Mouse (Mus musculus): ENCODE data around the gene Dnajc7.
"Not testable (repeated sequence)": the region's sequence is repeated elsewhere in the genome, so short reads cannot be mapped to it uniquely, and the experiment has no call there.

Gene Dnajc7

DNA sequence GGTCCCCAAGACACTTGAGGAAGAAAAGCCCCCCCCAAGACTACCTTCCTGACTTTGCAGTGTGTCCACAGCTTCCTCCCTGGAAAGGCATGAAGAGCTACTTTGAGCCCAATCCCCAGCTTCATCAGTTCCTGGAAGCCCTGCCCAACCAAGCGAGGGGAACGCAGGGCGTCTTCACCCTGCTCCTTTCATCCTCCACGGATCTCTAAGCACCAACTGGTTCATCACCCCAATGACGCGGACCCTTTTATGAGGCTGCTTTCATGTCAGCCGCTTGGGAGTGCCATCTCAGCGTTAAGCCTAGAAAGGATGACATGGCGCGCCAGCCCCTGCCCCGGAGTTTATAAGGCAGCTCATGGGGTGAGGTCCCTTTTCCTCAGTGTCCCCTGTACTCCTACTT, at the start of gene Dnajc7:
Gene Dnajc7 (minus strand): TSS at position 187 of the 400 bp plus-strand sequence.
- DNase-seq (ENCODE audit: low read depth) = no peak

DNA sequence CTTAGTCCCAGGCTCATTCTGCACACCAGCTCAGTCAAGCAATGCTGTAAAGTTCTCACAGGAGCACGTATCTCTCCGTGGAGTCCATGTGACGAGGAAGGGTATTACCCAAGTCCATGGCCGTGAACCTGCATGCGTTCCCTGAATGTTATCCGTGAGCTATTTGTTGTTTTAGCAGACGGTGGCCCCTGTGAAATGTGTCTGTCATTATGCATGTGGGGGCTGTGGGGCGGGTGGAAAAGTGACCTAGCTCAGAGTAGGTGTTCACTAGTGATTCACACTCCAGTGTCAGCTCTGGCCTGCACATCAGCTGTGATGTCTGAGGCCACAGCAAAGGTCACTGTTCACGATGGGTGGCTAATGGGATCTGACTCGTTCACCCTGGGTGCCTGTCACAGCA, 39.8 kb upstream of the Dnajc7 start:
- no peak for DNase-seq (ENCODE audit: low read depth)

DNA sequence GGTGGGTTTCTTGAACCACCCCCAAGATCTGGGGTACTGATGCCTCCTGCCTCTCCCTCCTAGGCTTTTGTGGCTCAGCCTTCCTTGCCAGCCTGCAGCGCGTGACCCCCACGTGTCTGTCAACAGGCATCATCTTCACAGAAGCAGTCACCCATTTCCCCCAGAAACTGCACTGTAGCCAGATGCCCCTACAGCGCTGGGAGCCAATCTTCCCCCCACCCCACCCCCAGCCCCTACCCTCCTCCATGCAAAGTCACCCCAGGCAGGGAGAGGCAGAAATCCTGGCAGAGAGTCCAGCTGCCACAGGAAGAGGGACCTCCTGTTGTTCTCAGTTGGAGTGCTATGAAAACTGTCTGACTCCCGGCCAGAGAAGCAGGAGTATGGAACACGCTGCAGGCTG, 36.5 kb upstream of the Dnajc7 start:
- DNase-seq (ENCODE audit: low read depth) = no peak

DNA sequence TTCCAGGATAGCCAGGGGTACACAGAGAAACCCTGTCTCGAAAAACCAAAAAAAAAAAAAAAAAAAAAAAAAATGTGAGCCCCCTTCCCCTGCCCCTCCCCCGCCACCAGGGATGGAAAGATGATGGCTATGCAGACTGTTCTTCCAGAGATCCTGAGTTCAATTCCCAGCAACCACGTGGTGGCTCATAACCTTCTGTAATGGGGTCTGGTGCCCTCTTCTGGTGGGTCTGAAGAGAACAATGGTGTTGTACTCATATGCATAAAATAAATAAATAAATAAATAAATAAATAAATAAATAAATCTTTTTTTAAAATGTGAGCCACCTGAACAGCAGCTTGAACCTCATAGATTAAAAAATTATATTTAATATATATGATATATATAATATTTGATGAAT, 35.6 kb upstream of the Dnajc7 start:
- DNase-seq (ENCODE audit: low read depth) = not testable (repeated sequence)

DNA sequence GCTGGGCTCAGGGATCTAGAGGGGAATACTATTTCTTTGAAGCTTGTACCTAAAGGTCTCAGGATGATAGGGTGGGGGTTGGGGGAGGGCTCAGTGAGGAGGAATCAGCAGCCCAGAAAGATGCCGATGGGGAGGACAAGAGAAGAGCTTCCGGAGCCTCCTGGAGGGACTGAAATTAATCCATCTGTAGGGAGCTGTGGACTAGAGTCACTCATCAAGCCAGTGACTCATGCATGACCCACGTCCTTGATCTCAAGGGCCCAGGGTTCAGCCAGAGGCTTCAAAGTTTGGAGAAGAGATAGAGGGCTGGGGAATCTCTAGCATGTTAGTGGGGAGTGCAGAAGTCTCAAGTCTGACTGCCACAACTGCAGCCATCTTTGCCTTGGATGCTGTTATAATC, 31.8 kb upstream of the Dnajc7 start:
- no peak for DNase-seq (ENCODE audit: low read depth)

DNA sequence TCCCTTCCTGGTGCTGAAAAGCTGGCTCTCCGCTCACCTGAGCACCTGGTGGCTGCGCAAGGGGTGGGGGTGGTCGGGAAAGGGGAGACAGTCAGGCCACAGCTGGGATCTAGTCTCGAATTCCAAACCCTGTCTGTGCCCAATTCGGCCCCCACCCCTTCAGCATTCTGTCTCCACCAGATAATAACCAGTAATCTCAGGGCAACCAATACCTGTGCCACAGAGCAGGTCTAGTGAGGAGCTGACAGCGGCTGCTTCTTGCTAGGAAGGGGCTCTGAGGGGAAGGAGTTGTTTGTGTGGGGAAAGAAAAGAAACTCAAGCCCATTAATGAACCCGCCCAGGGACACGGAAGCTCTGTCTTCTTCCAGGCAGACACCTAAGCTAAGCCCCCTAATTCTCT, 31.2 kb upstream of the Dnajc7 start:
- DNase-seq (ENCODE audit: low read depth) = no peak

DNA sequence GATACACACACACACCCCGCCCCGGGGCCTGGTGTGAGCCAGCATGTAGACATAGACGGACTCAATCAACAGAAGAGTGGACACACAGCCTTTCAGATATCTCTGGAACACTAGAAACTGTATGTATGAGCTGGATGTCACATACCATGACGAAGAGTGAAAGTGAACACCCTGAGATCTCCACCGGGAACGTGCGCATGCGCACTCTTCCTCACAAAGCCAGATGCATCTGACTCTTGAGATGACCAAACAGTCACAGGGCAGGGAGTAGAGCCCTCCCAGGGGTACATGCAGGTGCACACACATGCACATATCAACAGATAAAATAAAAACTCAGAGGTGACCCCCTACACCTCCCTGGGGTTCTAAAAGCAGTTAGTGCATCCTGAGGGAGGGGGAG, 28.4 kb upstream of the Dnajc7 start:
- no peak for DNase-seq (ENCODE audit: low read depth)

DNA sequence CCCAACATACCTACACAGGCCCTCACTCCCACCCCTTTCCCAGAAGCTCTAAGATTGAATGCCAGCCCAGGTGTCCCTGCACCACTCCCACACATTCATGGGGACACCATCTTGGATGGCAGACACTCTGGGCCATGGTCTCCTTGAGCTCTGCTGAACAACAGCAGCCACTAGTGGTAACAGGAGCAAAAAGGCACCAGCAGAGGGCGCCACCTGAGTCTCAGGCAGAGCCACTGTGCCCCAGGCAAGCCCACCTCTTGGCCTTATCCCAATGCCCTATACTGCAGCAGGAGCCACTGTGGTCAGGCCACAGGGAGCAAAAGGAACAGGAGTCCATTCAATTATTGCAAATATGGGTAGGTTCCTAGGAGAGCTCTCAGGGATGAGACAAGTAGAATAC, 26.3 kb upstream of the Dnajc7 start:
- peak; percentile 33 for DNase-seq (ENCODE audit: low read depth)

DNA sequence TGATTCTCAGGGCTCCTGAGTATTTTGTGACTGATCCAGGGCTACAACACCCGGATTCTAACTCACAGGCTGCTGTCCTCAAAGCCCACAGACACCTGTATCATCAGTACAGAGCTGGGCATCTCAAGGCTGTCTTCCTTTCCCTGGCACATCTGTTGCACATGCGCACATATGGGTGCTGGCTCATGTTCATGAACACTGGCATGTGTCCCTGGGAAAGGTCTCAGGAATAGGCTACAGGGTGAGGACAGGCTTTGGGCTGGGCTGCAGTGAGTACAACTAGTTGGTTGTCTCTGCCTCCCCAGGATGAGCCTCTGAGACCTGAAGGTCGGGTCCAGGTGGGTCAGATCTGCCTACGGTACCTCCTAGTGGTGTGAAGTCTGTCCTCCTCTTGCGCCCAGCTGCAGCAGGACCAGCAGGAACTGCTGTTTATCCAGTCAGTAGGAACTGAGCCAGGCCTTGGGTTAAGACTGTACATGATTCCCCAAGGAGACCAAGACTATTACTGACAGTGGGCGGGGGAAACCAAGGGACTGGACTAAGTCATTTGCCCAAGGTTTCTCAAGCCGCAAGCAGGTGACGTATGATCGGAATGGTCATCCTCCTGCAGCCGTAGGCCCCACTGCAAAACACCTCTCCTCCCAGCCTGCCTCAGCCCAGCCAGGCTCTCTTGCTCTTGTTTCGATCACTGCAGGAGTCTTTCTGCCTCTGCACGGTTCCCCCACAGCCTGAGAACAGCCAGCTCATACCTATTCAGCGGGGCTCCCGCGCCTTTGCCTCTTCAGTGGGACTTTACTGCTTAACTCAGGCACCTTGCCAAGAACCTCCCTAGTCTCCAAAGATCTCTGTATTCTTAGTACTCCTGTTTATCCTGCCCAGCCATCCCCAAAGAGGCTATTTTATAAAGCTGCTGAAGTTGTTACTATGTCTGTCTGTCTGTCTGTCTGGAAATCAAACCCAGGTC, 23.9 kb upstream of the Dnajc7 start:
- no peak for DNase-seq (ENCODE audit: low read depth)

DNA sequence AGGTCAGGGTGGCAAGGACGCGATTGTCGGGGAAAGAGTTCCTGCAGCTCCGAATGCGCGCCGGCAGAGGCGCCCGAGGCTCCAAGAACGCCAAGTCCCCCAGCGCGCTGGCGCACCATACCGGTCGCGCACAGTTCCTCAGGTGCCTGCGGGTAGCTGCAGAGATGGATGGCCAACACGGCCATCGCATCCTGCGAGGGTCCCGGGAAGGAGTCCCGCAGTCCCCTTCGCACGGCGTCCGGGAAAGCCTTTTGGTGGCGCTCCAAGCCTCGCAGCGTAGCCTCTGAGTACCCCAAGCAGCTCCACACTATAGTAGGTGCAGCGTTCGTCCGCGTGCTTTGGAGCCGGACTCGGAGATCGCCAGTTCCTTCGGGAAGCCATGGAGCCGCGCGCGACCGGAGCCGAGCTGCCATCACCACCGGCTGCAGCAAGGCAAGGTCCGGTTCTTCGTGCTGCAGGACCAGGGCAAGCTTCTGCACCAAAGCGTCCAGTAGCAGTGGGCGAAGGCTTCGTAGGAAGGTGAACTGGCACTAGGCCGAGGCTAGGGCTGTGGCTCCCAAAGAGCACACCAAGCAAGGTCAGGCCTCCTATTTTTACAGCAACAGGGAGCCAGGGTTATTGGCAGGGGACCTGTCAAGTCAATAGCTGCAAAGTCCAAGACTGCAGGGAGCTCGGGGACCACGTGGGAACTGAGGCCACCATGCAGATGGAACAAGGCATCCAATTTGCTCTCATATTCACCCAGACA, 20.4 kb upstream of the Dnajc7 start:
- DNase-seq (ENCODE audit: low read depth) = no peak

DNA sequence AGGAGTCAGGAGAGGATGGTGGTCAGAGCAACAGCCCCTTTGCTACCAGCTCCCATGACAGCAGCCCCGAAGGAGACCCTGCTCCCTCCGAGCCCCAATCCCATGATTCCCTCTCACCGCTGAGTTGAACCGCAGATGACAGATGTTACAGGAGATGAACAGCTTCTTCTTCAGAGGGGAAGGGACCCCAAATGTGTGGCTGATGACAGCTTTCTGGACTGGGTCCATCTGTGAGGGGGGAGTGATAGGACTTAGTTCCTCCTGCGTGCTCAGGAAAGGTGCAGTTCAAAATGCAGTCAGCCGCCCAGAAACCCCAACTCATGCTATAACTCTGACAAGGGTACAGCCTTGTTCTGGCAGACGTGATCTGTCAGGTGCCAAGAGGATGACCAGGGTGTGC, 14.6 kb upstream of the Dnajc7 start:
- DNase-seq (ENCODE audit: low read depth) = no peak

DNA sequence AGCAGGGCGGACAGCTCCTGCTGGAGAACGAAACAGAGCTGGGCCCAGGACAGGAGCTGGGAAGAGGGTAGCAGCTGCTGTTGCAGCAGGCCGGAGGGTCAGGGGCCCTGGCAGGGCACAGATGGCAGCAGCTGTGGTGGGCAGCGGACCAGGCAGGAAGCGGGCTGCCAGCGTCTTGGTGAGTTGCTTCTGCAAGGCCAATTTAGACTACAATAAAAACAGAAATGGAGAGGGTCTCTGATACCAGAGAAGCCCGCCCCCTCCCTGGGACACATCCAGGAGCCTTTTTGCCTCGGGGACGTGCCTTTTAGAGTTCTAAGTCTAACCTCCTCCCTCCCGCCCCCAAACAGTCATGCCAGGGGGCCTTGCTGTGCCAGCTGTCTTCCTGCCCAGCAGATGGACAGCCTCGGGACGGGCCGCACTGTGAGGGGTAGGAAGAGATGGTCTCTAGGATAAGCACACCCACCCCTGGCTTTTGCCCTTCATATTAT, 8.9 kb upstream of the Dnajc7 start:
- no peak for DNase-seq (ENCODE audit: low read depth)

DNA sequence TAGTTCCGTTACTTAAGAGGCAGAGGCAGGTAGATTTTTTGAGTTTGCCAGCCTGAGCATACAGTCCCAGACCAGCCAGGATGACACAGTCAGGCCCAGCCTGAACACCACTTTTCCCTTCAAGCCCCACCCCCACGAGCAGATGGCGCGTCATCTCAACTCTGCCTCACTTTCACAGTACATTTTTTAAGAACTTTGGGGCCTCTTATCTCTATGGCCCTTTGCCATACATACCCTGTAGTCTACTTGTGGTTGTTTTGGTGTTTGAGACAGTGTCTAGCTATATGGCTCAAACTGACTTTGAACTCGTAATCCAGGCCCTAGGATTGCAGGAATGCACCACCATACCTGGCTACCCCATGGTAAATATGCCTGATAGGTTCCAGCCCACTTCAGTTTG, 8.1 kb upstream of the Dnajc7 start:
- no peak for DNase-seq (ENCODE audit: low read depth)

DNA sequence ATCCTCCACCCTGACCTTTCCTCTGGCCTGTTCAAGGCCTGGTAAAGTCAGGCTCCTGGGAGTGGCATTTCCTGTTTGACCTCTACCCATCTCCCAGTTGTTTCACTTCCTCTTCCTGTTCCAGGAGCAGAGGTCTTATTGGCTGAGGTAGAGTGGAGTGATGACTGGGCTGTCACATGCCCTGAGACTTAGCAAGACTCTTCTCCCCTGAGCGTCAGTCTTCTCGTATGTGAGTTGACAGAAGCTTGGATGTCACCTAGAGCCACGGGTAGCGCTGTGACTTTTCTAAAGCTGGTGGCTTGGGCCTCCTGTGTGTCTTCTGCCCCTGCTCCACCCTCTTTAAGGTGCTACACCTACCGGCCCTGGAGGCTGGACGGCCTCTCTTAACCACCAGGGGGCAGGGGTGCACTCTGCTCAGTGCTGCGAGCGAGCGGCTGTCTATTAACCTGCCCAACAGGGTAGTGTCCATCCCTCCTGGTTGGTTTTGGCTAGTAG, 6.8 kb upstream of the Dnajc7 start:
- DNase-seq (ENCODE audit: low read depth) = peak; percentile 49

DNA sequence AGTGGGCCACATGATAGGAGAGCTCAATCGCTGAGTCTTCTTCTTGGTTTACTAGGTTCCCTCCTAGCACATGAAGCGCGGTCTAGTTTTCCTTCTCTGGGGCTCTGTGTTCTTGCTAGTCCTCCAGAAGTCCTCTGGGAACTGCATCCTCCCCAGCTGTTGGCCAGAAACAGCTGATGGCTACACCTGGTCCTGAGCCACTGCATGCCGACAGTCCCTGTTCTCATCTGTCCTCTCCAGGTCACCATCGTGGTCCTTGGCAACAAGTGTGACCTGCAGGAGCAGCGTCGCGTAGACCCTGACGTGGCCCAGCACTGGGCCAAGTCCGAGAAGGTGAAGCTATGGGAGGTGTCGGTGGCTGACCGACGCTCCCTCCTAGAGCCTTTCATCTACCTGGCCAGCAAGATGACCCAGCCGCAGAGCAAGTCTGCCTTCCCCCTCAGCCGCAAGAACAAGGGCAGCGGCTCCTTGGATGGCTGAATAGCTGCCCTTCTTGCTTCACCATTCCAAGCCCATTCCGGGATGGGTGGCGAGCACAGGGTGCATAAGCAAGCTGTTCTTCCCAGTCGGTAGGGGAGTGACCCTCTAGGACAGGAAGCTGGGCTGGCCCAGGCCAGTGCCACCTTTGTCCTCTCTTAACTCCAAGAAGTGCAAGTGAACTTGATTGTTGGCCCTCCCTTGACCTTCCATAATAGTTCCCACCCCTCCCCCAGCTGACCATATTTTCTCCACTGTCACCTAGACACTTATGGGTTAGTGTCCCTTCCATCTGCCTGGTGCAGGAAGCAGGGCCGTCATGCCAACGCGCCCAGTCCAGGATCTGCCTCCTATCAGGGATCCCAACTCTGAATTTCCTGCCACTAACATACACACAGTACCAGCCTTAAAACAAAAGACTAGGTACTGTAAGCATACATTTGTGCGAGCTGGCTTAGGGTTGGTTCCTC, 6.1 kb upstream of the Dnajc7 start:
- DNase-seq (ENCODE audit: low read depth) = no peak

DNA sequence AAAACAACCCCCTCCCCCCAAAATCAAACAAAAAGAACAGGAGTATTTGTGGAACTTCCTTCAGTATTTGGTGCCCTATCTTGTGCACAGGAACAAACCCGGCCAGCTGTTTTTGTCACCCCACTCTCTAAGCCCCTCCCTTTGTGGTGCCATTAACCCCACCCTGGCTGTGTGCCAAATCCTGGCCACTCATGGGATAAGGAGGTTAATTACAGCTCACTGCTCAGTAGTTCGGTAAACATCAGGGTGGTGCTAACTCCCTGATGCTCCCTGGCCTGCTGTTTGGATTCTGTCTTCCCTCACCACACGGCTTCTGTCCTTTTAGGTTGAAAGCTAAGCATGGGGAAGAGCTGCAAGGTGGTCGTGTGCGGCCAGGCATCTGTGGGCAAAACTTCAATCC, 3.9 kb upstream of the Dnajc7 start:
- peak; percentile 51 for DNase-seq (ENCODE audit: low read depth)

DNA sequence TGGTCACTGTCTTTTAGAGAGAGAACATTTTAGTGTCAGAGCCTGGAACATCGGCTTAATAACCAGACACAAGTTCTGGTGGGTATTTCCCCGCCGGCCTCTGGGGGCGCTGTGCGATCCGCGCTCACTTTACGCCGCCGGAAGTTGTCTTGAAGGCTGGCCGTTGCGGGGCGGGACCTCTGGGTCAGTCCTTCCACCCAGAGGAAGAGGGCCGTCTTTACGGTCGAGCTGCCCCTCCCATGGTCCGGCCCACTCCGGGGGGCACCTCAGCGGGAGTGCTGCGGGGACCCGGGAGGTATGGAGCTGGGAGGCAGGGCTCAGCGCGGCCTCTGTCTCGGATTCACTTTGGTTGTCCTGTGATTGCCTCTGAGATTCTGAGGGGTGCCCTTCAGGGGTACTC, 2.7 kb upstream of the Dnajc7 start:
- DNase-seq (ENCODE audit: low read depth) = peak; percentile 87

DNA sequence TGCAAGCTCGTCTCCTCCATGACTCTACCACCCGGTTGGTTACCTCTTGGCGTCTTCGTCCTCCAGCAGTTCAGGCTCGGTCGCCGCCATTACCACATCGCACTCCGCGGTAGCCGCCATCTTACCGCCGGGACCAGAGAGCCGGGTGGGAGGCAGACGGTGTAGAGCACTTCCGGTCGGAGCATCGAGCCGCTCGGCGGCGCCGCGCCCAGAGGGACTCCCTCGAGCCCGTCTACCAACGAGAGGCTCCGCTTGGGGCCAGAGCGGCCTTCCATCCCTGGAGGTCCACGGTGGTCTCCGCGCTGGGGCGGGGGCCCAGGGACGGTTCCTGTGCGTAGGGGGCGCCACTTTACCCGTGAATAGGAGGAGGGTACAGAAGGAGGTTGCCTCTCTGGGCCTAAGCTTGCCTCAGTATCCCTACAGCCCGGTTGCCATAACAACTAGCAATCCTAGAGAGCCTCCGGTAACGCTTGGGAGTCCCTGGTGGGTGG, 438 bp downstream of the Dnajc7 start:
- peak; percentile 89 for DNase-seq (ENCODE audit: low read depth)

DNA sequence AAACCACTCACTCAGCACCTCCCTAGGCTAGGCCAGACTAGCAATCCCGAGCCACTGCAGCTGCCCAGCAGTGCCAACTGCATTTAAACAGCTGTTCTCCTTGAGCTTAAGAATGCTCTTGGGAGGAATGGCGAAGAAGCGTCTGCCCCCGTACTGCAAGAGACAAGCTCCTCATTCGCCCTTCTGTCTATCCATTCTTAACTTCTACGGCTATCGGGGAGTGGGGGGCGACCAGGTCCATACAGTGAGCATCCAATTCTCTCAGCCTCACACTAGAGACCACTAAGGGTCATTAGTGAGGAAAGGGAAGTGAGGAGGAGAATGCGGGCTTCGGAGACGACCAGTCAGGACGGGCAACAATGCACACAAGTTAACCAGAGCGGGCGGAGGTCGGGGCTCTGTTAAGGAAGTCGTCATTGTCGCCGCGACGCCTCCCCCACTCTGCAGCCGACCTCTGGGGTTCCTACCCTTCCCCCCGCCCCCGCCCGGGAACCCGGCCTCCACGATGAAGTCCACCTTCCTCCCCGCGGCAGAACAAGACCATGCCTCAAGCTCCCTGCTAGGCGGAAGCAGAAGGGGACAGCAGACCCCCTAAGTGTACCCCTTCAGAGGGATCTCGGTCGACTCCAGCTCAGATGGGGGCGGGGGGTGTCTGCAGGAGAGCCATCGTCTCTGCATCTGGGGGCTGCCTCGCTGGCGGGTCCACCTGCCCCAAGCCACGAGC, 1.0 kb downstream of the Dnajc7 start, which contains the start of gene Nkiras2:
Gene Nkiras2 (plus strand): TSS at position 484 of the 724 bp plus-strand sequence.
- peak; percentile 74 for DNase-seq (ENCODE audit: low read depth)

DNA sequence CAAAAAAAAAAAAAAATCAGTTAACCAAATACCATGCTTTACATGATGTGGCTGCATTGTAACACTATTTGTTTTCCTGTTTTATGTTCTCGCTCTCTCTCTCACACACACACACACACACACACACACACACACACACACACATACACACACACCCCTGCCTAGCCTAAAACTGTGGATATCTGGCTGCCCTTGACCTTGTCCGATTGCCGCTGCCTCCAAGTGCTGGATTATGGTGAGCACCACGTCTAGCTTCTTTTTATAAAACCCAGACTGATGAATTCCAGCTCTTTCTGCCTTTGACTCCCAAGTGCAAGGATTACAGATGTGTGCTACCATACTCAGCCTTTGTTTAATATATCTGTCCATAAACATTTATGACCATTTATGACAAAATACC, 2.5 kb downstream of the Dnajc7 start:
- DNase-seq (ENCODE audit: low read depth) = no peak

DNA sequence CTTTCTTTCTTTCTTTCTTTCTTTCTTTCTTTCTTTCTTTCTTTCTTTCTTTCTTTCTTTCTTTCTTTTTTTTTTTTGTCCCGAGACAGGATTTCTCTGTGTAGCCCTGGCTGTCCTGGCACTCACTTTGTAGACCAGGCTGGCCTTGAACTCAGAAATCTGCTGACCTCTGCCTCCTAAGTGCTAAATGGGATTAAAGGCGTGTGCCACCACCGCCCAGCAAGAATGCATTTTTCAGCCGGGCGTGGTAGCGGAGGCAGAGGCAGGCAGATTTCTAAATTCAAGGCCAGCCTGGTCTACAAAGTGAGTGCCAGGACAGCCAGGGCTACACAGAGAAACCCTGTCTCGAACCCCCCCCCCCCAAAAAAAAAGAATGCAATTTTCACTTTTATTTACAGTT, 3.1 kb downstream of the Dnajc7 start:
- not testable (repeated sequence) for DNase-seq (ENCODE audit: low read depth)
